Mouse (Mus musculus) lung, postnatal 36 days (tissue): Measurements from ENCODE around the gene Trim16.

Source experiments
- DNase-seq: peaks from one replicate; pipeline ENCODE4 v3.0.0; 2022; ENCODE audit warnings: mixed read lengths

Trim16 gene

GRCm38 (mm10) chr11:62831906-62832305 lies 11.9 kb downstream of the Trim16 start:
- no peak for DNase-seq

DNA sequence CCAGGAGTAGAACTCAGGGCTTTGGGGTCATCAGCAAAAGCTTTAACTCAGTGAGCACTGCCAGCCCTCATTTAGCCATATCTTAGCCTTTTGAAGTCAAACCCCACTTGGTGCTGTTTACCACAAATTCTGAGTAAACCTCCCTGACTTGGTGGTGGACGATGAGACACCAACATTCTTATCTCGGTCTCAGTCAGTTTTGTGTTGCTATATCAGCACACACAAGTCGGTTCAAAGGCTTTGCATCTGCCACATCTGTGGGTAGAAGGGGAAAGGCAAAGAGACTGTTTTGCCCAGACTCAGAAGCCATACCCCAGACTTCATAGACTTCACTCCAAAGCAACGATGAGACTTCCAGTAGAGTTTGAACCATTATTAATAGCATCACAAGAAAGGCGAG lies 24.5 kb downstream of the Trim16 start:
- no peak for DNase-seq

DNA sequence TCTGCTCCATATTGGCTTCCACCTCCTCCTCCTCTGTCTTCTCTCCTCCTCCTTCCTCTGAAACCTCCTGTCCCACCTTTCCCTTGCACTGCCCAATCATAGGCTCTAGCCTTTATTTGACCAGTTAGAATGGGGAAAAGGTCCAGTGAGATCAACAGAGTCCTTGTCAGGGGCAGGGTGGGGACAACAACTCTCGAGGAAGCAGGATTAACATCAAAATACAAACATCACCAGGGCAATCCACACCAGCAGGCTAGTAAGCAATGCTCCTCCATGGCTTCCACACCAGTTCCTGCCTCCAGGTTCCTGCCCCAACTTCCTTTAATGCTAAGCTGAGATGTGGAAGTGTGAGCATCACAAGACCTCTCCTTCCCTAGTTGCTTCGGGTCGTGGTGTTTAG lies 25.7 kb downstream of the Trim16 start:
- DNase-seq, result no peak

DNA sequence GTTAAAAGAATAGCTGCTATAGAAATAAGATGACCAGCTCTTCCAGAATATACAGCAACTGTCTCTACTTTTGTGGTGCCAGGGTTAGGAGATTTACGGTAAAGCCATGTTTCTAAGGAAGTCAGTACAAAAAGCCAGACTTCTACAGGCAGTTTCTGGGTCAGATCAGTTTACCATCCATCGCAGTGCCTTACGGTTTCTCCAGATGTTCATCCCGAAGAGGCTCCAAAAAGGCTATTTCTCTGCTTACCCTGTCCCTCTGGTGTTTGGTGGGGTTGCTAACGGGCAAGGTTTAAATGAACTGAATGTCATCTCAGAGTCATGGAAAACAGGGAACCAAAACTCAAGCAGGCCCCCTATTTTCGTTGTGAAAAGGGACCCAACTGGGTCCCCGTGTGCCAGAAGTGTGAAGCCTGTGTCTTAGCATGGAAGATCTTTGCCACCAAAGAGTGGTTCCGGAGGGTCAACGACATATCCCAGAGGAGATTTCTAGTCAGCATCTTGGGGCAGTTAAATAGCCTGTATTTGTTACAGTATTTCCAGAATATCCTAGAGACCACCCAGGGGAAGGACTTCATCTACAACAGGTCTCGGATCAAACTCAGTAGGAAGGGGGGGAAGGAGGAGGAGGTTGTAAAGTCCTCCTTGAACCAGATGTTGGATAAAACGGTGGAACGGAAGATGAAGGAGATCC lies 27.1 kb downstream of the Trim16 start, which contains the start of gene Fbxw10:
Fbxw10 (plus strand) TSS at position 109 of the 694 bp plus-strand sequence.
- peak; percentile 40 for DNase-seq

DNA sequence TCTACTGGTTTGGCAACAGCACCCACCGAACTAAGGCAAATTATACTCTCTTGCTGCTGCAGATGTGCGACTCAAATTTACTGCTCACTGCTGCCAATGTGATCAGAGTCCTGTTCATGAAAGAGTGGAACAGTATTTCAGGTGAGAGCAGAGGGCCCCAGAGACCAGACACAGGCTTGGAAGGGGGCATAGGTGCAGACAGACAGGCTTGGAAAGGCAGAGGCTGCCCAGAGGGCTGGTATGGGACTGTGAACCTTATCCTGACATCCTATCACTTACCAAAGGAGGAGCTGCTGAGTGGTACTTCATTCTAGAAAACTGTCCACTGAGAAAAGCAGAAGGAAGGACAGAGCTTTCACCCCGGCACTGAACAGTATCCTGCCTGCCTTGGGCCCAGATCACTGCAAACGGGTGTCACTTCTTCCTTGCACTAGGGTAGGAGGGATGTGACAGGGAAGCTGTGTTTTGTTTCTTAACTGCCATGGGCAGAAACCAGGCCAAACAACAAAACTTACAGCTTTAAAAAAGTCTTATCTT lies 27.7 kb downstream of the Trim16 start:
- peak; percentile 11 for DNase-seq

GRCm38 (mm10) chr11:62848301-62848700 lies 28.3 kb downstream of the Trim16 start:
- no peak for DNase-seq

DNA sequence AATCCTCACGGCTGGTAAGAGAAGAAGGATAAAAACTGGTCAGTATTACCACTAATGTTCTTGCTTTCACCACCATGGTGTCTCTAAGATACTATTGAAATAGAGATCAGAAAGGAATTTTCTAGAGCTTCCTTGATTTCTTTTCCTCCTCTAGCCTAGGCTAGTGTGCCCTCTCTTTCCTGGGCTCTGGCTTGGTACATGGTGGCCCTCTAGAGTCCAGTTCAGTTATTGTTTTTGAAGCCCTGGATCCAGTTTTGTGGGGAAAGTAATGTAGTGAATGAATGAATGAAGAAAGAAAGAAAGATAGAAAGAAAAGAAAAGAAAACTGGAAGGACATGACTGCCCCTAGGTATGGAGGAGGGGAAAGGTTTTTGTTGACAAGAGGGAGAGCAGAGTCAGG lies 31.2 kb downstream of the Trim16 start:
- peak; percentile 53 for DNase-seq

DNA sequence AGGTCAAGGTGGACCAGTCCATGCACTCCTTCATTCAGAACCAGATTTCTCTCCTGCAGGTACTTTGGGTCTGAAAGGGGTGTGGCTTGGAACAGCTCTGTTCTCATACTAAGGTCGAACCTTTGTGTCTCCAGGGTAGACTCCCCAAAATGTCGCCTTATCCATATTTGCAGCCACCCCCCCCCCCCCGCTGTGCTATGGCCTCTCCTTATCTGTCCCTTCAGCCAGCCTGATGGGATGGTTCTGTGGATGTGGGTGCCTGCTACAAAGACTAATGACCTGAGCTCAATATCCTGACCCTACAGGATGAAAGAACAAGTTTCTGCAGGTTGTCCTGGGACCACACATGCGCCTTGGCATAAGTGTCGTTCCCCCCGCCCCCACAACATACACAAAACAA lies 33.3 kb downstream of the Trim16 start:
- no peak for DNase-seq

DNA sequence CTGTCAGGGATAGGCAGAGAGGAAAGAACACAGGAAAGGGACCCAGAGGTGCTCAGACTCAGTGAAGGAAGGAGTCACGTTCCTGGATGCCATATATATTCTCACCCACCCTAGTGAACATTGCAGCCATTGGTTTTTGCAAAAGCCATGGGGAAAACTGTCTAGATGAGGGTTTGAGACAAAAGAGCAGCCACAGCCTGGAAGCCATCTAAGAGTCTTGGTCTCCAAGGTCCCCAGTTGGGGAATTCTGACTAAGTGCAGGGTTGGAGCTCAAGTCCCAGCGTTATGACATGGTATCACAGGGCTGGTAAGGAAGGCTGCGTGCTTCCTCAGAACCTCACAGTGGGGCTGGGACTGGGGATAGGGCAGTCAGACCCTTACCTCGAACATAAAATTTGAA lies 45.5 kb downstream of the Trim16 start:
- DNase-seq, result no peak

- no peak for DNase-seq
Measured at GRCm38 (mm10) chr11:62866685-62867084, 46.7 kb downstream of the Trim16 start.

DNA sequence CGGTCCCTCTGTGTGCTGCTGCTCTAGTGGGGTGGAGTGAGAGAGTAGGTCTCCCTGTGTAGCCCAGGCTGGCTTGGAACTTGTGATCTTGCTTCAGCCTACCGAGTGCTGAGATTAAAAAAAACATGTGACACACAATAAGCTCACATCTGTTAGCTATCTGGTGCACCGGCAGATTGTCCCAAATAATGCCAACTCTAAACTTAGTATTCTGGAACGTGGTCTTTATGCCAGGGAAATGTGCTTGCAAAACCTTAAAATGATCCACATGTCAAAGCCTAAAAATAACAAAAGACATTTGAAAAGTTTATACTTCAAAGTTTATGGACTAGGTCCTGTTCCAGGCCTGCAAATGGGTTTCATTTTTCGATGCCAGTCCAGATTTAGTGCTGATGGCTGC lies 49.2 kb downstream of the Trim16 start:
- DNase-seq, result peak; percentile 48

DNA sequence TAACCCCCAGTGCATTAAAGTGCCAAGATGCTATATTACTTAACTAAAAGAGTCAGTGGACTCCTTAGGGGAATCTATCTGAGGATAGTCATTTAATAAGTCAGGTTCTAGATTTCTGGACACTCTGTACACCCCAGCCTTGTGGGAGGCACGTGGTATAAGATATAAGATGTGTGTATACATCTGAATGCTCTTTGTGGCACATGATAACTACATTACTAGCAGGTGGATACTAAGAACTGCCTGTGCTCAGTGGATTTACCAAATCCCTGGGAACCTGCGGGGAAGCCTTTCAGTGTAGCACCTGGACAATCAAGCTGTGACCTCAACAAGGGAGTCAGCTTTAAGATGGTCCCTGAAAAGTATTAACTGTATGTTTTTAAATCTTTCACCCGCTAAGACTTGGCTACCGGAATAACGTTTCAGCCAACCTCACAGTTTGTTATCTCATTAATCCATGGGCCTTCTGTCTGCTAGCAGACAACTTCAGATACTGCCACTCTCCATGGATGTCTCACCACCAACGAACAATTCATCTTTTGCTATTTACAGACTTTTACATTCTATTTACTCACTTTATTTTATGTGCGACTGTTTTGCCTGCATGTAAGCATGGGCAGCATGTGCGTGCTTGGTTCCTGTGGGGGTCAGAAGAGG lies 49.8 kb downstream of the Trim16 start:
- DNase-seq, result no peak

DNA sequence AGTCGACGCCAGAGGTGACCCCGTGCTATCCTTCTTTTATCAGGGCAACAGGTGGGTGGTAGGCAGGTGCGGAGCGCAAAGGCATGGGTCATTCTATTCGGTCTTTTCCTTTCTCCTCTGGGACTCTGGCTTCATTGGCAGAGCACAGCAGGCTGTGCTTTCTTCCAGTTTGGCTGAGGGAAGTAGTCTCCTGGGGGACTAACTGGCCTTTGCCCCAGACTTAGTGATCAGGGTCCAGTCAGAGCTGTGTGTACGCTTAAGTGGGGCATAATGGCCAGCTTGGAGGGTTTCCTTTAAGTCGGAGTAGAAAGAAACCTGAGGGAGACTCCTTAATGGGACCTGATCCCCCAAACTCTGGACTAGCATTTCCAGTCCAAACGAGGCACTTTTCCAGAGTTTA lies 53.4 kb downstream of the Trim16 start:
- DNase-seq, result no peak

- no peak for DNase-seq
Measured at GRCm38 (mm10) chr11:62875696-62876095, 55.7 kb downstream of the Trim16 start.

DNA sequence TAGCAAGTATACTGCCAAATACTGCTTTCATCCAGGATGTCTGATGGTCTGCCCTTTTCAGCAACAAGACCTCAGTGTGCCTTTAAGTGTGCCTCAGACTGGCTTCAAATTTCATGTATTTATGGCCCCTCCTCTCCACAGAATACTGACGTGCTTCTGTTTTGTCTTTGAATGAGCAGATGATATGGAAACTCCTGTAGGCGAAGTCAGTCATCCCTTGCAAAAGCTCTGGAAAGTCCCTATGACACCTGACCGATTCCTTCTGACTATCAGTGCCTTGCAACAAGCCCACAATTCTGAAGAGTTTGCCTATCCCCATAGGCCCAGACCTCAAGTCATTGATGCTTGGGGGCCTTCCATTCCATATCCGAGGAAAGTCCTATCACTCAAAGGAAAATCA lies 56.4 kb downstream of the Trim16 start:
- DNase-seq, result no peak

DNA sequence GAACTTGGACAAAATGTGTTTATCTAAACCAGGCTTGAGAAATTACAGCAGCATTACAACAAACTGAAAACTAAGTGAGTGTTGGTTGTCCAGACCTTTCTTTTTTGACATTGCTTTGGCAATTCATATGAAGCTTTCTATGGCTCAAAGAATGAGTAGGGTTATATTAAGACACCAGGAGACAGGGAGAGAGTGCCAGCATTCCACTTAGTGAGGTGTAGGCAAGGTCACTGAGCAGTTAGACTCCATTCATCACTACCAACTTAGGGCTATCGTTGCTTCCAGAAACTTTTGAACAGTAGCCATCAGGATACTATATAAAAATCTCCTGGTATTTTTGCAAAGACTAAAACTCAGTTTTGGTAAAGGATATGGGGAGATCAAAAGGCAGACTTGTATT lies 57.4 kb downstream of the Trim16 start:
- DNase-seq, result no peak

- peak; percentile 16 for DNase-seq
Measured at GRCm38 (mm10) chr11:62878728-62879127, 58.7 kb downstream of the Trim16 start.

- peak; percentile 99 for DNase-seq
Measured at GRCm38 (mm10) chr11:62879220-62880048, 59.4 kb downstream of the Trim16 start, which contains the start of gene Tvp23b. Gene Tvp23b, plus strand, starts transcription at chr11:62879455.

DNA sequence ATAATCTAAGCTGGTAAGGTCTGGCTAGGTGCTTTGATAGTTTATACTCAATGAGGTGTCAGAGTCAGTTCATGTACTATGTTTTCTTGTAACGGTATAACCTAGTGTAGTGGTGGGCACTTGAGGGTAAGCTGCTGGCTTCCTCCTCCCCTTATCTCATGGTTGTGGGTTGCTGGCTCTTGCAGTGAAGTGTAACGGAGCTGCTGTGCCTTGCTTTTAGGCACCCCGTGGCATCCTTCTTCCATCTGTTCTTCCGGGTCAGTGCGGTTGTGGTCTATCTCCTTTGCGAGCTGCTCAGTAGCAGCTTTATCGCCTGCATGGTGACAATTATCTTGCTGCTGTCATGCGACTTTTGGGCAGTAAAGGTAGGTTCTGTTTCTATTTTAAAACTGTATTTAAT lies 63.4 kb downstream of the Trim16 start:
- DNase-seq, result no peak

GRCm38 (mm10) chr11:62885323-62885722 lies 65.3 kb downstream of the Trim16 start:
- no peak for DNase-seq

DNA sequence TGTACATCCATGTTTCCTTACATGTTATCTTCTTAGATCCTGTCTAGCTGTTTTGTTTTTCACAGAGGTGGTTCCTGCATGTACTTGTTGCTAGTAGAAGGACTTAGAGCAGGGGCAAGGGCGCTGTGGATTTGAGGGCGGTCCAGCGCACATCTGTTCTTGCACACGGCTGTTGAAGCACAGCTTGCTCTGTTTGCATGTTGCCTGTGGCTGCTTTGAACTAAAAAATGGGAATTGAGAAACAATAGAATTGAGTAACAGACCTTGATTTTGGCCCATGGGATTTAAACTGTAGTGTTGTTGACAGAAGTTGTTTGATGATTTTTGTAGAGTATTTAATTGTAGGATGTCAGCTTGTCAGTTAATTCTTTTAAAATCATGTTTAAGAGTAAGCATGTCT lies 70.8 kb downstream of the Trim16 start:
- DNase-seq, result peak; percentile 28

DNA sequence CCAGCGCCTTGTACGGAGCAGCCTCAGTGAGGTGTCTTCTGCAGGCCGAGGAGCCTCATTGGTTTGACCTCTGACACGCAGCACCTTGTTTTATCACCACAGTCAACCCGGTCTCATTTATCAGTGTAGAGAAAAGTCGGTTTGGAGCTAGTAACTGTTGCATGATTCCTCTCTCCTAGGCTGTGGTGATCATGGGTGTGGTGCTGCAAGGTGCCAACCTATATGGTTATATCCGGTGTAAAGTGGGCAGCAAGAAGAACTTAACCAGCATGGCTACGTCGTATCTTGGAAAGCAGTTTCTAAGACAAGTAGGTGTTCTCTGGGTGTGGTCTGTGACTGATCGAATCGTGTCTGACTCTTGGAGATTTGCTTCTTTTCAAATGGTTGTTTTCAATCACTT lies 71.7 kb downstream of the Trim16 start:
- no peak for DNase-seq
